ENCODE assay signal across 9 mouse cellular contexts in genomic region chr11:114065596-114065995, GRCm38 (mm10). TPM values are rescaled to one million over a fixed set of nuclear protein-coding genes. Genes with fewer than 3 reads are reported as not detected.
DNase-seq lines count a peak whose midpoint lies in the region; ATAC-seq and TF ChIP-seq lines count a peak whose summit lies in the region.
"Had no signal": no experiment of that assay in that cellular context is flagged by ENCODE, and none has a peak within 500 bp of the region (broad histone marks: within the 10 kb centered on the region; RNA-seq: fewer than 3 reads in every experiment).

No protein-coding gene starts in this region.

- intact Hi-C loops in heart, postnatal 14 days (cut with DNase I), result loop anchor here (5.0 kb wide), 2 partner anchors 117 to 572 kb away; no protein-coding TSS in a partner anchor

- peak overlapping the region; percentile 67 for H3K4me3 ChIP-seq in heart, embryonic 11.5 days (ENCODE audit: low read depth, low read length)
- peak overlapping the region; percentile 20; the same call in 1 of the 2 replicates for H3K4me3 ChIP-seq in ES-Bruce4 (ENCODE audit: low read depth, low read length)
- H3K4me3 ChIP-seq in hindbrain, embryonic 10.5 days, result peak overlapping the region; percentile 80
- peak overlapping the region; percentile 44 for H3K4me3 ChIP-seq in liver, embryonic 15.5 days (replicated peaks)

- ATAC-seq in heart, embryonic 11.5 days (replicated peaks; ENCODE audit: insufficient number of reproducible peaks, low FRiP score, low TSS enrichment), result no peak
- no peak for ATAC-seq in liver, embryonic 15.5 days (ENCODE audit: insufficient read depth)

- no peak for TF ChIP-seq CTCF in ES-Bruce4 (IDR thresholded peaks at IDR 0.05; ENCODE audit: low read depth, low read length)

- peaks cover 29% of the 10 kb centered on the region for H3K27me3 ChIP-seq in heart, embryonic 11.5 days (ENCODE audit: control insufficient read depth, insufficient read depth, low read length)
- H3K27me3 ChIP-seq in ES-Bruce4 (ENCODE audit: control insufficient read depth, insufficient read depth, low read length, poor library complexity, severe bottlenecking), result peaks cover 29% of the 10 kb centered on the region
- peaks cover 79% of the 10 kb centered on the region for H3K27me3 ChIP-seq in hindbrain, embryonic 10.5 days (ENCODE audit: insufficient read depth, poor library complexity, severe bottlenecking)
- H3K27me3 ChIP-seq in liver, embryonic 15.5 days, result peaks cover 71% of the 10 kb centered on the region

- TF ChIP-seq POLR2A in ES-Bruce4 (IDR thresholded peaks at IDR 0.05; ENCODE audit: insufficient read depth, low read length), result no peak

- no peak for TF ChIP-seq EP300 in ES-Bruce4 (IDR thresholded peaks at IDR 0.05; ENCODE audit: insufficient read depth, low read depth, low read length)

- WGBS in heart, embryonic 11.5 days (ENCODE audit: insufficient replicate concordance), result 3% methylated on average over 19 of the region's 19 CpGs
- WGBS in hindbrain, embryonic 10.5 days, result 2% methylated on average over 19 of the region's 19 CpGs
- 4% methylated on average over 19 of the region's 19 CpGs for WGBS in liver, embryonic 15.5 days (ENCODE audit: insufficient replicate concordance)

- no peak for DNase-seq in heart, postnatal 14 days
- no peak for DNase-seq in hindbrain, embryonic 10.5 days (ENCODE audit: low spot score)
- DNase-seq in right cerebral cortex, postnatal 36 days (ENCODE audit: low spot score in 2 of 2), result no peak
- no peak for DNase-seq in layer of hippocampus, adult 18-20 months (ENCODE audit: low spot score in 2 of 2)
- DNase-seq in B cell, adult 2 months, result no peak
- DNase-seq: adrenal gland, adult 8-10 months had no signal

- no peaks in the 10 kb centered on the region for H3K36me3 ChIP-seq in heart, embryonic 11.5 days (ENCODE audit: control insufficient read depth, insufficient read depth, low read length)
- H3K36me3 ChIP-seq in ES-Bruce4 (ENCODE audit: control insufficient read depth, insufficient read depth, low read length, poor library complexity, severe bottlenecking), result no peaks in the 10 kb centered on the region
- H3K36me3 ChIP-seq in hindbrain, embryonic 10.5 days, result no peaks in the 10 kb centered on the region
- H3K36me3 ChIP-seq in liver, embryonic 15.5 days (replicated peaks), result no peaks in the 10 kb centered on the region

- peak overlapping the region; percentile 73 for H3K9ac ChIP-seq in heart, embryonic 11.5 days (ENCODE audit: low read depth, low read length)
- no peak overlapping the region for H3K9ac ChIP-seq in ES-Bruce4 (ENCODE audit: low read depth, poor library complexity, severe bottlenecking)
- no peak overlapping the region for H3K9ac ChIP-seq in liver, embryonic 15.5 days

- peak overlapping the region; percentile 99 for H3K4me2 ChIP-seq in heart, embryonic 11.5 days
- peak overlapping the region; percentile 66 for H3K4me2 ChIP-seq in liver, embryonic 15.5 days

- H3K4me1 ChIP-seq in heart, embryonic 11.5 days (ENCODE audit: control insufficient read depth, insufficient read depth, low read length), result peaks cover 19% of the 10 kb centered on the region
- H3K4me1 ChIP-seq in ES-Bruce4 (ENCODE audit: control insufficient read depth, insufficient read depth, low read length), result peaks cover 2% of the 10 kb centered on the region
- H3K4me1 ChIP-seq in hindbrain, embryonic 10.5 days (replicated peaks), result peaks cover 91% of the 10 kb centered on the region
- H3K4me1 ChIP-seq in liver, embryonic 15.5 days (replicated peaks), result no peaks in the 10 kb centered on the region

- no peaks in the 10 kb centered on the region for H3K9me3 ChIP-seq in heart, embryonic 11.5 days (replicated peaks; ENCODE audit: control insufficient read depth, low read length)
- H3K9me3 ChIP-seq in ES-Bruce4 (replicated peaks; ENCODE audit: control insufficient read depth, insufficient read depth, low read length, poor library complexity, severe bottlenecking), result no peaks in the 10 kb centered on the region
- no peaks in the 10 kb centered on the region for H3K9me3 ChIP-seq in hindbrain, embryonic 10.5 days
- no peaks in the 10 kb centered on the region for H3K9me3 ChIP-seq in liver, embryonic 15.5 days (replicated peaks)

- H3K27ac ChIP-seq in heart, embryonic 11.5 days (ENCODE audit: low read depth, low read length), result no peak overlapping the region
- H3K27ac ChIP-seq in ES-Bruce4 (ENCODE audit: insufficient read depth, low read length), result no peak overlapping the region
- H3K27ac ChIP-seq in hindbrain, embryonic 10.5 days, result peak overlapping the region; percentile 93
- H3K27ac ChIP-seq in liver, embryonic 15.5 days (replicated peaks), result no peak overlapping the region

RNA-seq across cellular contexts. Expression of gene Sdk2, which starts 1.2 kb away (rescaled TPM):
- polyA plus RNA-seq in heart, embryonic 11.5 days (2014; fragmentation: Nextera tagmentation; extraction: Ambion mirVana), result 1.8 and 1.9 TPM in 2 replicates
- total RNA-seq in heart, postnatal 14 days (2021), result 1 to 10 TPM; 2.0 to 2.2 TPM
- polyA plus RNA-seq in ES-Bruce4 (2011; ENCODE audit: insufficient read depth, insufficient read length, low read depth, missing spikeins), result 0.56 and 0.87 TPM in 2 replicates
- polyA plus RNA-seq in hindbrain, embryonic 10.5 days (2016; fragmentation: Nextera tagmentation; extraction: Ambion mirVana), result 3.2 and 4.3 TPM in 2 replicates
- polyA plus RNA-seq in liver, embryonic 15.5 days (2015; fragmentation: Nextera tagmentation; extraction: Ambion mirVana), result 0.20 and 0.29 TPM in 2 replicates
- total RNA-seq in layer of hippocampus, adult 18-20 months (2021), result 10 to 100 TPM; 17.6 to 24.8 TPM

Comparison
In these comparisons a context has a peak if more than half of its experiments do, and no peak if none do; other contexts are left out.
1. H3K4me3 ChIP-seq: peak in every context shown above with its lines; median percentile 80 in hindbrain, embryonic 10.5 days; 67 in heart, embryonic 11.5 days; 44 in liver, embryonic 15.5 days; 20 in ES-Bruce4.